Mouse (Mus musculus) testis, adult 2 months (tissue): ENCODE data around the gene Akap2. TPM values are rescaled to one million over a fixed set of nuclear protein-coding genes. Genes with fewer than 3 reads are reported as not detected.

Experiments
- H3K27ac ChIP-seq: fragments of 200-500 bp; 2 replicates; pipeline ENCODE4 v1.5.1; 2012; ENCODE audit warnings: low read depth, low read length; ENCODE audit not compliant: control insufficient read depth, insufficient read depth
- H3K27me3 ChIP-seq: fragments of 200-500 bp; 2 replicates; pipeline ENCODE4 v1.6.1; 2012; ENCODE audit warnings: mild to moderate bottlenecking, low read length, moderate library complexity; ENCODE audit not compliant: control insufficient read depth, insufficient read depth
- H3K36me3 ChIP-seq: fragments of 200-500 bp; 2 replicates; pipeline ENCODE4 v1.6.1; 2012; ENCODE audit warnings: mild to moderate bottlenecking, low read length; ENCODE audit not compliant: control insufficient read depth, insufficient read depth
- H3K4me1 ChIP-seq: fragments of 200-500 bp; 2 replicates; pipeline ENCODE4 v1.6.1; 2012; ENCODE audit warnings: low read length; ENCODE audit not compliant: control insufficient read depth, insufficient read depth
- H3K4me3 ChIP-seq: fragments of 200-500 bp; 2 replicates; pipeline ENCODE4 v1.5.1; 2012; ENCODE audit warnings: low read depth, mild to moderate bottlenecking, low read length, moderate library complexity, mixed read lengths; ENCODE audit not compliant: control insufficient read depth
- CTCF ChIP-seq: fragments of 200-500 bp; IDR thresholded peaks from 2 replicates; pipeline ENCODE4 v1.5.1; 2012; ENCODE audit warnings: low read depth, mild to moderate bottlenecking, inconsistent platforms, low read length, moderate library complexity; ENCODE audit not compliant: control insufficient read depth, insufficient read depth, insufficient replicate concordance
- POLR2A ChIP-seq: fragments of 200-500 bp; IDR thresholded peaks from 2 replicates; pipeline ENCODE4 v1.6.1; 2012; ENCODE audit warnings: low read depth, mild to moderate bottlenecking, inconsistent platforms, low read length, moderate library complexity; ENCODE audit not compliant: control insufficient read depth
- polyA plus RNA-seq: library from polyadenylated mRNA; depleted of rRNA; stranded (reverse); fragments of >200 nt; gene quantifications from 2 replicates; pipeline ENCODE4 v1.2.3, GENCODE M21; 2012

The Akap2 gene
- polyA plus RNA-seq, 1 experiment, result 18.1 TPM

- Histone ChIP-seq H3K27ac (no peak overlapping the region), H3K4me3 (no peak overlapping the region), H3K4me1 (peaks cover 11% of the 10 kb centered on the region), H3K27me3 (no peaks in the 10 kb centered on the region), H3K36me3 (no peaks in the 10 kb centered on the region)
- no peak for TF ChIP-seq POLR2A
- TF ChIP-seq CTCF, result no peak
Observed at GRCm38 (mm10) chr4:57678991-57679457, 38.4 kb upstream of the Akap2 start.

- no peaks in the 10 kb centered on the region for H3K36me3 ChIP-seq
- no peak overlapping the region for H3K27ac ChIP-seq
- peaks cover 3% of the 10 kb centered on the region for H3K4me1 ChIP-seq
- no peak for TF ChIP-seq CTCF
- no peak for TF ChIP-seq POLR2A
- H3K27me3 ChIP-seq, result no peaks in the 10 kb centered on the region
- H3K4me3 ChIP-seq, result no peak overlapping the region
Observed at GRCm38 (mm10) chr4:57680186-57680585, 37.3 kb upstream of the Akap2 start.

GRCm38 (mm10) chr4:57681511-57681910 is 35.9 kb upstream of the Akap2 start:
- Histone ChIP-seq H3K4me3 (no peak overlapping the region), H3K36me3 (no peaks in the 10 kb centered on the region), H3K4me1 (no peaks in the 10 kb centered on the region), H3K27ac (no peak overlapping the region), H3K27me3 (no peaks in the 10 kb centered on the region)
- TF ChIP-seq POLR2A (no peak), CTCF (no peak)

GRCm38 (mm10) chr4:57682341-57682740 is 35.1 kb upstream of the Akap2 start:
- no peak overlapping the region for H3K27ac ChIP-seq
- no peak overlapping the region for H3K4me3 ChIP-seq
- no peaks in the 10 kb centered on the region for H3K4me1 ChIP-seq
- no peaks in the 10 kb centered on the region for H3K36me3 ChIP-seq
- H3K27me3 ChIP-seq, result no peaks in the 10 kb centered on the region
- TF ChIP-seq CTCF, result no peak
- no peak for TF ChIP-seq POLR2A

- H3K27me3 ChIP-seq, result no peaks in the 10 kb centered on the region
- H3K36me3 ChIP-seq, result no peaks in the 10 kb centered on the region
- no peak overlapping the region for H3K4me3 ChIP-seq
- H3K4me1 ChIP-seq, result no peaks in the 10 kb centered on the region
- H3K27ac ChIP-seq, result no peak overlapping the region
- TF ChIP-seq POLR2A (no peak), CTCF (no peak)
Observed at GRCm38 (mm10) chr4:57682944-57683343, 34.5 kb upstream of the Akap2 start.

- H3K4me3 ChIP-seq, result no peak overlapping the region
- H3K27ac ChIP-seq, result no peak overlapping the region
- H3K4me1 ChIP-seq, result no peaks in the 10 kb centered on the region
- H3K36me3 ChIP-seq, result no peaks in the 10 kb centered on the region
- H3K27me3 ChIP-seq, result no peaks in the 10 kb centered on the region
- no peak for TF ChIP-seq CTCF
- no peak for TF ChIP-seq POLR2A
Observed at GRCm38 (mm10) chr4:57684676-57685215, 32.7 kb upstream of the Akap2 start.

GRCm38 (mm10) chr4:57686736-57687135 is 30.7 kb upstream of the Akap2 start:
- H3K4me3 ChIP-seq, result no peak overlapping the region
- no peak overlapping the region for H3K27ac ChIP-seq
- no peaks in the 10 kb centered on the region for H3K4me1 ChIP-seq
- no peak for TF ChIP-seq POLR2A
- no peaks in the 10 kb centered on the region for H3K27me3 ChIP-seq
- no peaks in the 10 kb centered on the region for H3K36me3 ChIP-seq

GRCm38 (mm10) chr4:57687583-57687982 is 29.9 kb upstream of the Akap2 start:
- Histone ChIP-seq H3K27me3 (no peaks in the 10 kb centered on the region), H3K27ac (no peak overlapping the region), H3K4me3 (no peak overlapping the region), H3K36me3 (no peaks in the 10 kb centered on the region), H3K4me1 (no peaks in the 10 kb centered on the region)
- no peak for TF ChIP-seq POLR2A
- TF ChIP-seq CTCF, result no peak
